Mouse (Mus musculus): ENCODE measurements at regions not wholly inside any gene's neighbourhood (a gene's known extent, or its start where the extent isn't known, plus 50 kb on each side); places are given as distances from the start of the nearest gene placed in this dataset.

DNA sequence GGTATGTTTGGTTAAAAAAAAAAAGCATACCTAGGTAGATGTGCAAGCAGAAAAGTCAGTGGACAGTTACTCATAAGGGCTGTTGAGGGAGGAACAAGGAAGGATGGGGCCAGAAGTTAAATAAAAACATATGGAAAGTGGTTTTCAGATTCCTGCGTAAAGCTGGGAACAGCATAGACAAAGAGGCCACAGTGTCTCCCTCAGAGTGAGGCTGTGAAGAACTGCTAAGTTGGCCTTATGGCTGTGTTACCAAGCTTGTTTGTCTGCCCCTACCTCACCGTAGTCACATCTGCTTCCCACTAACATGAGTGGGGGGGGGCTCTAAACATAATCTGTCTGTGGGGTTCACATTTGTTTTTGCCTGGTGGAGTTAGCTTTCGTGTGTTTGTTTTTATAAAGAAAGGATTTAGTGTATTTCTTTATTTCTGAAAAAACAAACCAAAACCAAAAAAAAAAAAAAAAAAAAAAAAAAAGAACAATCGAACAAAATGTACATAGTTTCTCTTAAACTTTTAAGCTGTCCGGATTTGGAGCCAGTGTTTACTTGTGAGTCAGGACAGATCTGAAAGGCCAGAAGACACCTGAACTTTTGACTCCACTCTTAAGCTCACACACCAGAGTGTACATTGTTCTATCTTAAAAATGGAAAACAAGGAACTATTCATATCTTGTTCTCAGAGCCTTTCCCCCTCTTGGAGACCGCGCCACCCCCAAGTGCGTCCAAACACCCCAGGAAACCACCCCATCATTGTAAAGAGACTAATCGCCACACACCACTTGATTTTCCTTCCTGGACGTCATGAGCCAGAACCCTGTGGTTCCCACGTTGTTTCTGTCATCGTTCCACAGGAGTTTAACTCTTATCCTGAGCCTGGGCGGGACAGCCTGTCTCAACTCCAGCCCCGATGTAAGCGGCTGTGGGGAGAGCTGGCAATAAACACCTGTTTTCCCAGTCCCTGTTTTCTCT lies 136.9 kb upstream of the Serp2 start:
- TF ChIP-seq CTCF (IDR thresholded peaks at IDR 0.05; ENCODE audit: low read depth) (no peak), EP300 (IDR thresholded peaks at IDR 0.05; ENCODE audit: low read depth) (peak; percentile 71; the same call in 1 of the 2 replicates)
